Mouse (Mus musculus) bone marrow macrophage, adult 2 months (primary cell): ENCODE results near the gene Smarcad1. TPM values are rescaled to one million over a fixed set of nuclear protein-coding genes. Genes with fewer than 3 reads are reported as not detected.

Experiments
- H3K27ac ChIP-seq: 2 replicates; pipeline ENCODE4 v1.5.1; 2012; ENCODE audit warnings: low read depth, low read length; ENCODE audit not compliant: insufficient read depth
- H3K4me1 ChIP-seq: 2 replicates; pipeline ENCODE4 v1.6.1; 2012; ENCODE audit warnings: low read length; ENCODE audit not compliant: control insufficient read depth, insufficient read depth
- H3K4me3 ChIP-seq: 2 replicates; pipeline ENCODE4 v1.5.1; 2012; ENCODE audit warnings: mild to moderate bottlenecking, low read length, moderate library complexity; ENCODE audit not compliant: insufficient read depth
- CTCF ChIP-seq: IDR thresholded peaks from 2 replicates; pipeline ENCODE4 v1.5.1; 2012; ENCODE audit warnings: low read depth, mild to moderate bottlenecking, low read length, moderate library complexity
- POLR2A ChIP-seq: IDR thresholded peaks from 2 replicates; pipeline ENCODE4 v1.6.1; 2012; ENCODE audit warnings: mild to moderate bottlenecking, low read depth, low read length, borderline replicate concordance
- polyA plus RNA-seq: library from polyadenylated mRNA; stranded (reverse); fragments of >200 nt; gene quantifications from 2 replicates; pipeline ENCODE4 v1.2.4, GENCODE M21; 2012; ENCODE audit not compliant: missing spikeins, insufficient read depth, insufficient read length

Smarcad1 gene
- polyA plus RNA-seq, 1 experiment, result 25.6 TPM

DNA sequence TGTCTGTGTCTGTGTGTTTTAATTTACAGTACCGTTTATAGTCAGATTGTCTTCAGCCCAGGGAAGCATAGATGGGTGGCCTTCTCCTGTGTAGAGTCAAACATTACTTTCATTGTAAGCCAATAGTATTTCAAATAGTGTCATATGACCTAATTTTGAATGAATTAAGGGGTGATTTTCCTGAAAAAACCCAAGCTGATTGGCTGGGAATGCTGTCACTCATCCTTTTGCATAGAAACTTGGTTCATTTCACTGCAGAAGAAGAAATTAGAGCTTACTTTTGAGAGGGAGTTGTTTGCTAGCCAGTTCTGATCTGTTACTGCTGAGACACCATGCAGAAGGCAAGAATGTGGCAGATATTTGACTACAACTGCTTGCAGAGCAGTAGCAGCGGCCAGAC, 32.8 kb downstream of the Smarcad1 start:
- Histone ChIP-seq H3K27ac (no peak overlapping the region), H3K4me3 (no peak overlapping the region), H3K4me1 (no peaks in the 10 kb centered on the region)
- TF ChIP-seq POLR2A, result no peak
- no peak for TF ChIP-seq CTCF

DNA sequence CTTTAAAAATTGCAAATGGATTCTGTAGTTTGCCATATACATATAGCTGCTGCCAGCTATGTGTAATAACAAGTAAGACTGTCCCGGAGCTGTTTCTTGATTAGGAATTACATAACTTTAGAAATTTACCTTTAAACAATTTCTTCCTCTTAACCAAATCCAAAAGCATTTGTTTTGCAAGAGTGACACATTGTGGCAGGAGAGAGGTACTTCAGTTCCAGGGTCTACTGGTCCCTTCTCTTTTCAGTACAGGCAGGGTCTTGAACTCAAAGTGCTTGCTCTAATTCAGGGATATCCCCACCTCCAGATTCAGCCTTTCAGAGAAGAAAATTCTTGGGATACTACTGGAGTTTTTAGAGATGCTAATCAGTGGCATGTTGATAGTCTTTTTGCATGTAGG, 36.8 kb downstream of the Smarcad1 start:
- Histone ChIP-seq H3K4me1 (no peaks in the 10 kb centered on the region), H3K27ac (no peak overlapping the region), H3K4me3 (no peak overlapping the region)
- TF ChIP-seq POLR2A, result no peak
- no peak for TF ChIP-seq CTCF

DNA sequence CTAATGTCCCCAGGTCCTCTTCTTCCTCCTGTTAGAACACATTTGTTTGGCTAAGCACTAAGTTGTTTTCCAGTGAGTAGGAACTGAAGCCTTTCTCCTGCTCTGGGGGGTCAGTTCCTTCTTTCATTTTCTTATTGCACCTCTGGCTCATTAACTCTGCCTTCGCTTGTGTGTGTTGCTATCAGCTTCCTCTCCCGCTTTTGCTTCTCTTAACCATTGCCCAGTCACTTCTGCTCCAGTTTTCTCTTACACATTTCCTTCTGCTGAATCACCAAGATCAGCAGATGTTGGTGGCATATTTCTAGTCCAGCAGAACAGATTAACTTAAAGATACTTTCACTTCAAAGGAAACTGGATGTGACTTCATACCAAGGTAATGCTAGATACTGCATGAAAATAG, 72.5 kb downstream of the Smarcad1 start:
- TF ChIP-seq CTCF, result no peak
- no peak for TF ChIP-seq POLR2A
- peaks cover 11% of the 10 kb centered on the region for H3K4me1 ChIP-seq
- H3K27ac ChIP-seq, result peak overlapping the region; percentile 35
- H3K4me3 ChIP-seq, result no peak overlapping the region

DNA sequence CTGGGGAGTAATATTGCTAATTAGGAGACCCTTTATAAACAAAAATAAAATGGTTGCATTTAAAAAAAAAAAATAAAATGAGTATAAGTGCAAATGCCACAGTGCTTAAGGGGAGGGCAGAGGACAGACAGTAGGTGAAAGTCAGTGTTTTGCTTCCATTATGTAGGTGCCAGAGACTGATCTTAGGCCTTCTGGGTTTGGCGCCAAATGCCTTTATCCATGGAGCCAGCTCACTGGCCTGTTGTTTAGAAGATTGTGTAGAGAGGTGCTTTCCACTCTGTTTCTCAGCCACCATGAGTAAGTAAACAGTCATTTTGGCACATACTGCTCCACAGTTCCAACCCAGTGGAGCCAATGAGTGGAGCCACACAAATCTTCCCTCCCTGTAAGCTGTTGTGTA, 75.2 kb downstream of the Smarcad1 start:
- no peak overlapping the region for H3K4me3 ChIP-seq
- peaks cover 11% of the 10 kb centered on the region for H3K4me1 ChIP-seq
- TF ChIP-seq CTCF, result no peak
- H3K27ac ChIP-seq, result no peak overlapping the region

DNA sequence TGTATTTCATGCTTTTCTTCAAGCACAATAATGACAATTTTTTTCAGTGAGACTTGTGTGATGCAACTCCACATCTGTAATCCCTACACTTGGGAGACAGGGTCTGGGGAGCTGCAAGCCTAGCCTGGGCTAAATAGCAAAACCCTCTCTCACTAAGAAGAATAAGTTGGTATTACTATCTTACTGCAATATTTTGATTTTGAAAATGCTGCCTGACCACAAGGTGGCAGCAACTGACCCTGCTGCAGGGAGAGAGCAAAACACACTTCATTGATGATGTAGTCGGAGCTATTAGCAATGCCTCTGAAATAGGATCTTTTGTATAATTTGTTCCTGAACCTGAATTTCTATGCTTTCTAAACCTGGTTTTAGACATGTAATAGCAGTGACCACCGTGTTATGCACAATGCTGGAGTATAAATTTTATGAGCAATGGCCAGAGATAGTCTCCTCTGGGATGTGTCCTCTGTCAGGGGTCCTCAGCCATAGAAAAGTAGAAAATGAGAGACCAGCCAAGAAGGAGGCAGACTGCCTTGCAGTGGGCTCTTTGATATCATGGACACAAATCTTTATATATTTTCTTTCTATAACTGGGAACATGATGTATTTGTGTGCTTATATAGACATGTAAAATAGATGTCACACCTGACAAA, 83.8 kb downstream of the Smarcad1 start:
- H3K27ac ChIP-seq, result no peak overlapping the region
- no peak overlapping the region for H3K4me3 ChIP-seq
- TF ChIP-seq CTCF (peak; percentile 72), POLR2A (no peak)
- H3K4me1 ChIP-seq, result no peaks in the 10 kb centered on the region

DNA sequence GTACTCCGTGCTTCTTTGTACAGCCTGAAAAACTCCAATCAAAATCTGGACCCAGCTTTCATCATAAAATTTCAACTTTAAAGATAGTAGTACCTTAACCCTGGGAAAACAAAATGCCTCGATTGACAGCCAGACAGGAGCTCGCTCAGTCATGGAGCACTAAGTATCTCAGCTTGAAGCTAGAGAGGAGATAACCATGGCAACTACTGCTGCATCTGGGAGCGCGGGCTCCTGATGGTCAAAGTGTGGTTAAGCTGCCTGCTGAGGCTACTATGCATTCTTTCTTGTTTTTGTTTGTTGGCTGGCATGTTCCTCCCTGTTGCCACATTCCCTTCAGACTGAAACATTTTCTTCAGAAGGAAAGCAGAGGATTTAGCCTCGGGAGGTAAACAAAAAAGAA, 90.0 kb downstream of the Smarcad1 start:
- peaks cover 8% of the 10 kb centered on the region for H3K4me1 ChIP-seq
- no peak overlapping the region for H3K27ac ChIP-seq
- no peak overlapping the region for H3K4me3 ChIP-seq
- TF ChIP-seq CTCF (no peak), POLR2A (no peak)

DNA sequence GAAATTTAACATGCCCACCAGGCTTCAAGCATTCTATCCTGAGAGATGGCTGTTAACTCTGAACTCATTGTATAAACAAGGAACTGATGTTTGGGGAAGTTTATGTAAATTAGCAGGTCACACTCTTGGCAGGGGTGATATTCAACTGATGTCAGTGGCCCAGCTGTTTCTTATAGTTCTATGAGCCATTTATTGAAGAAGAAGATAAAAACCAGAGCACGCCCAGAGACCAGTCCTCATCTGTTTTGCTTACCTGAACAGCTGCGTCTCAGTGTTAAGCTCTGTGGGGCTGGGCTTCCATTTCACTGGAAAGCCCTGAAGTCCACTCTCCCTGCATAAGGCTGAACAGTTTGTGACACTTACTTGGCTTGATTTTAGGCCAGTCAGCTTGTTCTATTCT, 95.4 kb downstream of the Smarcad1 start:
- H3K27ac ChIP-seq, result peak overlapping the region; percentile 75
- TF ChIP-seq CTCF, result no peak
- no peak for TF ChIP-seq POLR2A
- peaks cover 31% of the 10 kb centered on the region for H3K4me1 ChIP-seq
- no peak overlapping the region for H3K4me3 ChIP-seq

DNA sequence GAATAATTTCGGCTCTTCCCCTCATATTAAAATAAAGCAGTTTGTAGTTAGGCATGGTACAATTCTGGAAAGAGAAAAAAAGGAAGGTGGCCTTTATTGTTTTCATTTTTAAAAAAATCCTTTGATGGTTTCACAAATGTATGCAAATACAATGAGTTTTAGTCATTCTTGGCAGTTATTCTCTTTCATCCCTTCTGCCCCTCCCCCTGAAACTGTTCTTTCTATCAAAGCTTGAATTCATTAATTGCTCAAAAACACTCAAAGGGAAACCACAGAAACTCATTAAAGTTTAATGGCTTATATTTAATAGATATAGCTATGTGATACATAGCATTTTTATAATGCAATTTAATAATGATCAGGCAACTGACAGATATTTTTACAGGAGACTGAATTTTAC, 95.9 kb downstream of the Smarcad1 start:
- TF ChIP-seq POLR2A, result no peak
- no peak for TF ChIP-seq CTCF
- peak overlapping the region; percentile 75 for H3K27ac ChIP-seq
- H3K4me1 ChIP-seq, result peaks cover 31% of the 10 kb centered on the region
- no peak overlapping the region for H3K4me3 ChIP-seq

DNA sequence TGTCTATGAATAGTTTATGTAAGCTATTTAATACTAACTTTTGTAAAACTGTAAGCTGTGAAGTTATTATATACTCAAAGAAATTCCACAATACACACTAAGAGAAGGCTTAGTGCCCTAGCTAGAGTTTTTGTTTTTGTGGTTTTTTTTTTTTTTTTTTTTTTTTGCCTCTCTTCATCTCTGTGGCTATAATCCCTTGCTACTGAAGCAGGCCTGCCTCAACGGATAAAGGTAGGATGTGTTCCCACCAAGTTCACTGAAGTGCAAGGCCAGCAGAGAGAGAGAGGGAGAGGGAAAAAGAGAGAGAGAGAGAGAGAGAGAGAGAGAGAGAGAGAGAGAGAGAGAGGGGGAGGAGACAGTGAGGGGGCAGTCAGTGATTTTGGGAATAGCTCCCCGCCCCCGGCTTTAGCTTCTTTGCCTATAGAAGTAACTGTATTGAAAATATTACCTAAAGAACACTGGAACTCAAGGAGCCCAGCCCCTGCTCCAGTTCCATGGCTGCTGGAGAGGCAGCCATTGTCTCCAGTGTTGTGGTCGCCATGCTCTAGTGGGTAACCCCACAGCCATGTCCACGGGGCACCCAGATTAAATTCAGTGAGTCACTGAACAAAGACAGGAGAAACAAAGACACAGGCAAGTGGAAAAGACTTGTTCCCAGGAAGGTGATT, 97.8 kb downstream of the Smarcad1 start:
- peak overlapping the region; percentile 8 for H3K27ac ChIP-seq
- TF ChIP-seq CTCF, result no peak
- no peak for TF ChIP-seq POLR2A
- H3K4me3 ChIP-seq, result peak overlapping the region; percentile 51
- H3K4me1 ChIP-seq, result peaks cover 33% of the 10 kb centered on the region

DNA sequence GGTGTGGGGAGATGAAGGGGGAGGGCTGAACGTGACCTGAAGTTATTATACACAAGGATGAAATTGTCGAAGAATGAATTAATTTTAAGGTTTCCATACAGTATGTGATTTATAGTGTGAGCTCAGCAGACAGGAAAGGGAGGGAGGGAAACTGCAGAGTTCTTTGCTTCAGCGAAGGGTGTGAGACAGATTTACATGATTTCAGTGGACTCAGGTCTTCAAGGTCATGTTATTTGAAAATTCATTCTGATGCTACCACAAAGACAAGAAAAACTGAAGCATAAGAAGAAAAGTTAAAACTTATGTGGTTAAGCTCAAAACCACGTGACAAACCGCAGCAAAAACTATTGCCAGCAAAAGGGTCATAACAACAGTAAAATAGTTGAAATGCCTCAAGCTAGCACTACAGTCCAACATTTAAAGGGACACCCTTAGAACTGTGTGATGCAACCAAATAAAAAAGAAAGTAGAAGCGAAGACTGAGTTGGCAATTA, 98.4 kb downstream of the Smarcad1 start:
- Histone ChIP-seq H3K4me1 (peaks cover 33% of the 10 kb centered on the region), H3K4me3 (peak overlapping the region; percentile 51), H3K27ac (peak overlapping the region; percentile 8)
- TF ChIP-seq POLR2A (no peak), CTCF (no peak)

DNA sequence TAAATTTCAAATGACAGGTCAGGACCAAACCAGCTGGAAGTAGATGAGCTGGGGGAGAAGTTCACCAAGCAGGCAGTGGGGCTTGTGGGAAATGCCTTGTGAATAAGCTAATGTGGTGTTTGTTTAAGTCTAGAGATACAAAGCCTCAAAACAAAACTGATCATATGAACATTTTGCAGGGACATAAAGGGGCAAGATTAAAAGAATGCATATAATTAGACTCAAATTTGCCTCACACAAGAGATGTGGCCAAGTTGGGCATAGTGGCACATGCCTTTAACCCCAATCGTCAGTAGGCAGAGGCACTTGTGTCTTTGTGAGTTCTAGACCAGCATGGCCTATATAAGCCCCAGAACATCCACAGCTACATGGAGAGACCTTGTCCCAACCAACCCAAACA, 99.9 kb downstream of the Smarcad1 start:
- H3K4me3 ChIP-seq, result peak overlapping the region; percentile 62
- peaks cover 31% of the 10 kb centered on the region for H3K4me1 ChIP-seq
- no peak for TF ChIP-seq CTCF
- no peak for TF ChIP-seq POLR2A
- H3K27ac ChIP-seq, result peak overlapping the region; percentile 56
